Mouse (Mus musculus) E14TG2a.4 (cell line): ENCODE data around the gene Nelfb.

Experiments used
- H3K27me3 ChIP-seq: 2 replicates; pipeline ENCODE4 v1.6.1; 2014; ENCODE audit warnings: low read length, control low read depth; ENCODE audit not compliant: insufficient read depth
- H3K36me3 ChIP-seq: 2 replicates; pipeline ENCODE4 v1.6.1; 2014; ENCODE audit warnings: low read length, control low read depth; ENCODE audit not compliant: insufficient read depth
- H3K4me1 ChIP-seq: replicated peaks from 2 replicates; pipeline ENCODE4 v1.6.1; 2014; ENCODE audit warnings: low read depth, low read length, control low read depth
- H3K4me3 ChIP-seq: replicated peaks from 2 replicates; pipeline ENCODE4 v1.5.1; 2014; ENCODE audit warnings: mild to moderate bottlenecking, low read length
- H3K9me3 ChIP-seq: 2 replicates; pipeline ENCODE4 v1.6.1; 2014; ENCODE audit warnings: low read length, control low read depth
- CTCF ChIP-seq: conservative IDR thresholded peaks from 2 replicates; pipeline ENCODE4 v1.5.1; 2014; ENCODE audit warnings: low read length
- NANOG ChIP-seq: IDR thresholded peaks from 2 replicates; pipeline ENCODE4 v1.6.1; 2014; ENCODE audit warnings: borderline replicate concordance, low read length, mixed read lengths
- POU5F1 ChIP-seq: IDR thresholded peaks from 2 replicates; pipeline ENCODE4 v1.6.1; 2014; ENCODE audit warnings: low read length, borderline replicate concordance

Gene Nelfb

GRCm38 (mm10) chr2:25179566-25180217, 31.6 kb downstream of the Nelfb start:
- H3K9me3 ChIP-seq: no peaks in the 10 kb centered on the region
- peaks cover 54% of the 10 kb centered on the region for H3K4me1 ChIP-seq
- TF ChIP-seq CTCF: no peak
- no peak for TF ChIP-seq NANOG
- no peak for TF ChIP-seq POU5F1
- peaks cover 93% of the 10 kb centered on the region for H3K27me3 ChIP-seq
- peak overlapping the region; percentile 86; the same call in 1 of the 2 replicates for H3K4me3 ChIP-seq
- H3K36me3 ChIP-seq: no peaks in the 10 kb centered on the region

DNA sequence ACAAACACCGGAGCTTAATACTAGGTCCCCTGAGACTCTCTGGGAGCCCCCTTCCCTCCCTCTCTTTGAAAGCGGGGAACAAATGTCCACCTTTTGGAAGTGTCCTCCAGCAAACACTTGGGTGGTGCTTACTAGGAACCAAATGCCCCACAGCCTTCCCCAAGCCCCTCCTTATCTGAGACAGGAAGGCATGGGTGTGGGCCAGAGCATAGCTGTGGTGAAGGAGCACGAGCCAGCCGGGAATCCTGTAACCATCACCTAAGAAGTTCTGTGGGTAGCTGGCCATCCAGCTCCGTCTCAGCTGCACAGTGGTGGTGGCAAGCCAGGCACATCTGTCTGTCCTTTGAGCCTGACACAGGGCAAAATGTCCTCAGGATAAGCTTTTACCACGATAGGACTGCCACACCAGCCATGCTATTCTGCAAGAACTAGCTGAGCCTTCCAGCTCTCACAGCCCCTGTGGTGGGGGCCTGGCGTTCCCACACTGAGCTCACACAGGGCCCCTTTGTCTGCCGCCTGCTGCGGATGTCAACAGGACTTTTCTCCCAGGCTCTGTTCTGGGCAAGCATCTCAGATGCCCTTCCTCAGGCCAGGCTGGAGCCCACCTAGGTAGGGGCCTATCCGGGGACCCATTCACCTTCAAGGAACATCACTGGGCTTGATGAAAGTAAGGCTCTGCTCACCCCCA, 32.9 kb downstream of the Nelfb start:
- Histone ChIP-seq H3K4me1 (peaks cover 48% of the 10 kb centered on the region), H3K36me3 (no peaks in the 10 kb centered on the region), H3K9me3 (no peaks in the 10 kb centered on the region), H3K27me3 (peaks cover 93% of the 10 kb centered on the region), H3K4me3 (no peak overlapping the region)
- TF ChIP-seq NANOG (no peak), POU5F1 (no peak), CTCF (no peak)

DNA sequence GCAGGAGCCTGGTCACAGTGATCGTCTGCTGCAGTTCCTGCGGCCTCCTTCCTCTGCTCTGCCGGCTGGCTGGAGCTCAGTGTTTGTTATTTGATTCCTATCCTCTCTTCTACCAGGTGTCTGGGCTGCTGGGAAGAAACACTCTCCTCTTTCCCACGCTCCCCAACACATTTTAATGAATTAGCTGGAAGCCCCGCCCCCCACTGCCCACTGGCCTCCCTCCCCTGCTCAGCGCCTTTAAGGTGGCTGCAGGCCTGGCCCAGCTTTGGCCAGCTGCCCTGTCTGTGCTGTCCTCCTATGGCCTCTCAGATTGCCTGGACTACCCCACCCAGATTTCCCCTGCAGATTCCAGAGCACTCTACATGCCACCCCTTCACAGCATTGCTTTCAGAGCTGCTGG, 33.6 kb downstream of the Nelfb start:
- Histone ChIP-seq H3K9me3 (no peaks in the 10 kb centered on the region), H3K4me3 (0 out of 2 replicates have a peak overlapping the region, but pooled peaks have one; percentile 10), H3K36me3 (no peaks in the 10 kb centered on the region), H3K27me3 (peaks cover 93% of the 10 kb centered on the region), H3K4me1 (peaks cover 50% of the 10 kb centered on the region)
- TF ChIP-seq POU5F1: no peak

- peaks cover 93% of the 10 kb centered on the region for H3K27me3 ChIP-seq
- TF ChIP-seq NANOG (no peak), CTCF (no peak), POU5F1 (no peak)
- H3K9me3 ChIP-seq: no peaks in the 10 kb centered on the region
- 0 out of 2 replicates have a peak overlapping the region, but pooled peaks have one; percentile 10 for H3K4me3 ChIP-seq
- H3K36me3 ChIP-seq: no peaks in the 10 kb centered on the region
- peaks cover 48% of the 10 kb centered on the region for H3K4me1 ChIP-seq
Observed at GRCm38 (mm10) chr2:25177076-25177475, 34.2 kb downstream of the Nelfb start.

DNA sequence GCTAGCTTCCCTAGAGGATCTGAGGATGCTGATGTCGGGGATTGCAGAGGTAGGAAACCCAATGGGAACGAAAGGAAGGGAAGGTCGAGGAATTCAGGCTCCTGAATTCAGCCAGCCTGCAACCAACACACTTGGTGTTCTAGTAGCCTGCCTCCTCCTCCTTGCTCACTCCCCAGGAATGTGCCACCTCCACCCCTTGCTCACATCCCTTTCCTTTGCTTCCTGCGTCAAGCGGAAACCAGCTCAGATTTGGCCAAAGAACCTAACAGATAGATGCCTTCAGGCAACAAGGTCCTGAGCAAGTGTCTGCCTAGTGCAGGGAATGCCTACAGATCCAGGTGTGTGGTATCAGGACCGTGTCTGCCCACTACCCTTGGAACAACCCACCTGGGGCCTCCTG, 34.7 kb downstream of the Nelfb start:
- peaks cover 93% of the 10 kb centered on the region for H3K27me3 ChIP-seq
- no peak for TF ChIP-seq CTCF
- no peaks in the 10 kb centered on the region for H3K9me3 ChIP-seq
- no peaks in the 10 kb centered on the region for H3K36me3 ChIP-seq
- no peak overlapping the region for H3K4me3 ChIP-seq
- peaks cover 47% of the 10 kb centered on the region for H3K4me1 ChIP-seq

- no peaks in the 10 kb centered on the region for H3K9me3 ChIP-seq
- H3K36me3 ChIP-seq: no peaks in the 10 kb centered on the region
- TF ChIP-seq CTCF: no peak
- TF ChIP-seq POU5F1: no peak
- no peak for TF ChIP-seq NANOG
- no peak overlapping the region for H3K4me3 ChIP-seq
- H3K27me3 ChIP-seq: peaks cover 94% of the 10 kb centered on the region
- H3K4me1 ChIP-seq: peaks cover 47% of the 10 kb centered on the region
Observed at GRCm38 (mm10) chr2:25175690-25176078, 35.6 kb downstream of the Nelfb start.

- Histone ChIP-seq H3K9me3 (no peaks in the 10 kb centered on the region), H3K4me1 (peaks cover 50% of the 10 kb centered on the region), H3K36me3 (no peaks in the 10 kb centered on the region), H3K27me3 (peaks cover 97% of the 10 kb centered on the region), H3K4me3 (no peak overlapping the region)
- TF ChIP-seq NANOG (no peak), CTCF (no peak), POU5F1 (no peak)
Observed at GRCm38 (mm10) chr2:25174866-25175689, 36.2 kb downstream of the Nelfb start.

- Histone ChIP-seq H3K4me3 (no peak overlapping the region), H3K27me3 (peaks cover 95% of the 10 kb centered on the region), H3K9me3 (no peaks in the 10 kb centered on the region), H3K4me1 (peaks cover 51% of the 10 kb centered on the region), H3K36me3 (no peaks in the 10 kb centered on the region)
- TF ChIP-seq CTCF (no peak), POU5F1 (no peak), NANOG (no peak)
Observed at GRCm38 (mm10) chr2:25173821-25174220, 37.5 kb downstream of the Nelfb start.

- TF ChIP-seq NANOG: no peak
- TF ChIP-seq POU5F1: no peak
- no peak for TF ChIP-seq CTCF
Observed at GRCm38 (mm10) chr2:25172629-25173028, 38.7 kb downstream of the Nelfb start.

More at GRCm38 (mm10) chr2:25172629-25173028, 38.7 kb downstream of the Nelfb start:
- Histone ChIP-seq H3K4me3 (no peak overlapping the region), H3K4me1 (peaks cover 52% of the 10 kb centered on the region), H3K9me3 (no peaks in the 10 kb centered on the region), H3K36me3 (no peaks in the 10 kb centered on the region), H3K27me3 (peaks cover 89% of the 10 kb centered on the region)
